Mouse (Mus musculus) neural tube, embryonic 11.5 days (tissue): ENCODE data around the gene Arhgap6. TPM values are rescaled to one million over a fixed set of nuclear protein-coding genes. Genes with fewer than 3 reads are reported as not detected.

Experiments
- ATAC-seq: fragments of 200-750 bp; cut with Nextera tagmentation; 2 replicates; pipeline ENCODE4 v1.8.0; 2017; ENCODE audit warnings: moderate number of reproducible peaks, mild to moderate bottlenecking, moderate TSS enrichment, moderate library complexity; ENCODE audit not compliant: insufficient read depth, low FRiP score, low TSS enrichment
- DNase-seq: peaks from one replicate; pipeline ENCODE4 v3.0.0-alpha.2; 2015; ENCODE audit warnings: low spot score
- H3K27ac ChIP-seq: fragments of 300-500 bp; sonication (generic); 2 replicates; pipeline ENCODE4 v1.5.1; 2014; ENCODE audit warnings: low read depth, mild to moderate bottlenecking, low read length
- H3K27me3 ChIP-seq: fragments of 300-500 bp; sonication (generic); 2 replicates; pipeline ENCODE4 v1.6.1; 2014; ENCODE audit warnings: mild to moderate bottlenecking, low read length, mixed read lengths; ENCODE audit not compliant: control insufficient read depth, insufficient read depth
- H3K36me3 ChIP-seq: fragments of 300-500 bp; sonication (generic); 2 replicates; pipeline ENCODE4 v1.6.1; 2014; ENCODE audit warnings: mild to moderate bottlenecking, low read length, moderate library complexity, mixed read lengths; ENCODE audit not compliant: control insufficient read depth, insufficient read depth
- H3K4me1 ChIP-seq: fragments of 300-500 bp; sonication (generic); 2 replicates; pipeline ENCODE4 v1.6.1; 2014; ENCODE audit warnings: low read length, mixed read lengths; ENCODE audit not compliant: control insufficient read depth, insufficient read depth
- H3K4me2 ChIP-seq: fragments of 300-500 bp; sonication (generic); 2 replicates; pipeline ENCODE4 v1.6.1; 2014; ENCODE audit warnings: low read depth, mild to moderate bottlenecking, moderate library complexity
- H3K4me3 ChIP-seq: fragments of 300-500 bp; sonication (generic); 2 replicates; pipeline ENCODE4 v1.5.1; 2014; ENCODE audit warnings: low read depth, low read length
- H3K9ac ChIP-seq: fragments of 300-500 bp; sonication (generic); 2 replicates; pipeline ENCODE4 v1.6.1; 2014; ENCODE audit warnings: mild to moderate bottlenecking, low read length
- H3K9me3 ChIP-seq: fragments of 300-500 bp; sonication (generic); 2 replicates; pipeline ENCODE4 v1.6.1; 2016; ENCODE audit warnings: low read length; ENCODE audit not compliant: control insufficient read depth
- WGBS: fragments of 180-500 bp; shearing (Covaris S2); extraction: QIAGEN DNeasy Blood & Tissue Kit; methylation state at CpG from one replicate; pipeline ENCODE4 v1.1.7; 2014; 5-methylcytosine and 5-hydroxymethylcytosine counted together
- polyA plus RNA-seq: library from polyadenylated mRNA; unstranded; fragments of >200 nt; fragmentation: Nextera tagmentation; extraction: Ambion mirVana; gene quantifications from 2 replicates; pipeline ENCODE4 v1.2.1, GENCODE M21; 2014

Arhgap6 gene
- polyA plus RNA-seq, 1 experiment from 2014 or later = 1.8 TPM

GRCm38 (mm10) chrX:169261034-169261433 lies 466.1 kb downstream of the Arhgap6 start:
- Histone ChIP-seq H3K4me2 (no peak overlapping the region), H3K27ac (no peak overlapping the region), H3K36me3 (no peaks in the 10 kb centered on the region), H3K9ac (no peak overlapping the region), H3K4me3 (no peak overlapping the region), H3K27me3 (no peaks in the 10 kb centered on the region), H3K9me3 (no peaks in the 10 kb centered on the region), H3K4me1 (no peaks in the 10 kb centered on the region)
- no peak for ATAC-seq
- no peak for DNase-seq
- WGBS = 81% methylated on average over 3 of the region's 3 CpGs

GRCm38 (mm10) chrX:169262212-169262611 lies 467.3 kb downstream of the Arhgap6 start:
- no peak for ATAC-seq
- H3K36me3 ChIP-seq = no peaks in the 10 kb centered on the region
- no peaks in the 10 kb centered on the region for H3K4me1 ChIP-seq
- H3K4me3 ChIP-seq = no peak overlapping the region
- H3K27me3 ChIP-seq = no peaks in the 10 kb centered on the region
- DNase-seq = no peak
- no peak overlapping the region for H3K9ac ChIP-seq
- H3K4me2 ChIP-seq = no peak overlapping the region
- H3K27ac ChIP-seq = no peak overlapping the region
- 77% methylated on average over 2 of the region's 2 CpGs for WGBS
- H3K9me3 ChIP-seq = no peaks in the 10 kb centered on the region

- Histone ChIP-seq H3K27ac (no peak overlapping the region), H3K27me3 (no peaks in the 10 kb centered on the region), H3K4me1 (no peaks in the 10 kb centered on the region), H3K9me3 (no peaks in the 10 kb centered on the region), H3K9ac (no peak overlapping the region), H3K4me2 (no peak overlapping the region), H3K36me3 (no peaks in the 10 kb centered on the region), H3K4me3 (no peak overlapping the region)
- no peak for DNase-seq
- ATAC-seq = no peak
- WGBS = 74% methylated on average over 8 of the region's 8 CpGs
Measured at GRCm38 (mm10) chrX:169263433-169264172, 468.7 kb downstream of the Arhgap6 start.

GRCm38 (mm10) chrX:169299579-169299978 lies 504.7 kb downstream of the Arhgap6 start:
- WGBS = 79% methylated on average over 4 of the region's 4 CpGs
- DNase-seq (no peak), ATAC-seq (no peak)
- Histone ChIP-seq H3K9me3 (no peaks in the 10 kb centered on the region), H3K36me3 (no peaks in the 10 kb centered on the region), H3K4me3 (no peak overlapping the region), H3K4me2 (no peak overlapping the region), H3K27ac (no peak overlapping the region), H3K27me3 (no peaks in the 10 kb centered on the region), H3K4me1 (no peaks in the 10 kb centered on the region), H3K9ac (no peak overlapping the region)

GRCm38 (mm10) chrX:169302271-169303045 lies 507.6 kb downstream of the Arhgap6 start:
- Histone ChIP-seq H3K27me3 (no peaks in the 10 kb centered on the region), H3K4me1 (no peaks in the 10 kb centered on the region), H3K27ac (no peak overlapping the region), H3K4me2 (no peak overlapping the region), H3K4me3 (no peak overlapping the region), H3K9me3 (no peaks in the 10 kb centered on the region), H3K36me3 (no peaks in the 10 kb centered on the region), H3K9ac (no peak overlapping the region)
- ATAC-seq = no peak
- WGBS = 71% methylated on average over 26 of the region's 26 CpGs
- no peak for DNase-seq

- ATAC-seq = no peak
- peak; percentile 43 for DNase-seq
Measured at GRCm38 (mm10) chrX:169303945-169304344, 509.0 kb downstream of the Arhgap6 start.

GRCm38 (mm10) chrX:169308559-169308958 lies 513.7 kb downstream of the Arhgap6 start:
- Histone ChIP-seq H3K4me3 (no peak overlapping the region), H3K9me3 (no peaks in the 10 kb centered on the region), H3K27ac (no peak overlapping the region), H3K4me1 (no peaks in the 10 kb centered on the region), H3K4me2 (no peak overlapping the region), H3K36me3 (no peaks in the 10 kb centered on the region), H3K9ac (no peak overlapping the region), H3K27me3 (no peaks in the 10 kb centered on the region)
- no peak for DNase-seq
- ATAC-seq = no peak
- 91% methylated on average over 3 of the region's 3 CpGs for WGBS

More at GRCm38 (mm10) chrX:169303945-169304344, 509.0 kb downstream of the Arhgap6 start:
- H3K4me2 ChIP-seq = no peak overlapping the region
- whole genome bisulfite sequencing = 47% methylated on average over 3 of the region's 3 CpGs
- no peak overlapping the region for H3K9ac ChIP-seq
- H3K27me3 ChIP-seq = no peaks in the 10 kb centered on the region
- no peak overlapping the region for H3K4me3 ChIP-seq
- no peaks in the 10 kb centered on the region for H3K9me3 ChIP-seq
- H3K36me3 ChIP-seq = no peaks in the 10 kb centered on the region
- no peaks in the 10 kb centered on the region for H3K4me1 ChIP-seq
- H3K27ac ChIP-seq = no peak overlapping the region

GRCm38 (mm10) chrX:169319066-169319760 lies 524.3 kb downstream of the Arhgap6 start:
- Histone ChIP-seq H3K27me3 (no peaks in the 10 kb centered on the region), H3K9ac (peak overlapping the region; percentile 69), H3K4me1 (no peaks in the 10 kb centered on the region; the same call in 1 of the 2 replicates), H3K36me3 (no peaks in the 10 kb centered on the region), H3K4me3 (peak overlapping the region; percentile 50), H3K27ac (no peak overlapping the region), H3K4me2 (peak overlapping the region; percentile 44), H3K9me3 (no peaks in the 10 kb centered on the region)
- 61% methylated on average over 12 of the region's 12 CpGs for WGBS
- DNase-seq (no peak), ATAC-seq (no peak)
